Mouse (Mus musculus) heart, embryonic 12.5 days (tissue): Measurements from ENCODE around the gene Hoxa3. TPM values are rescaled to one million over a fixed set of nuclear protein-coding genes. Genes with fewer than 3 reads are reported as not detected.

Experiments
- ATAC-seq: fragments of 200-750 bp; cut with Nextera tagmentation; 2 replicates; pipeline ENCODE4 v1.8.0; 2017; ENCODE audit warnings: moderate TSS enrichment, moderate library complexity; ENCODE audit not compliant: insufficient number of reproducible peaks, low FRiP score
- H3K27ac ChIP-seq: fragments of 300-500 bp; sonication (generic); 2 replicates; pipeline ENCODE4 v1.5.1; 2016; ENCODE audit warnings: mild to moderate bottlenecking, moderate library complexity; ENCODE audit not compliant: poor library complexity, severe bottlenecking
- H3K27me3 ChIP-seq: fragments of 300-500 bp; sonication (generic); replicated peaks from 2 replicates; pipeline ENCODE4 v1.6.1; 2016; ENCODE audit warnings: mild to moderate bottlenecking, moderate library complexity
- H3K36me3 ChIP-seq: fragments of 300-500 bp; sonication (generic); 2 replicates; pipeline ENCODE4 v1.6.1; 2016; ENCODE audit warnings: mild to moderate bottlenecking, moderate library complexity
- H3K4me1 ChIP-seq: fragments of 300-500 bp; sonication (generic); replicated peaks from 2 replicates; pipeline ENCODE4 v1.6.1; 2016; ENCODE audit warnings: mild to moderate bottlenecking
- H3K4me2 ChIP-seq: fragments of 300-500 bp; sonication (generic); 2 replicates; pipeline ENCODE4 v1.6.1; 2016; ENCODE audit warnings: mild to moderate bottlenecking, moderate library complexity
- H3K4me3 ChIP-seq: fragments of 300-500 bp; sonication (generic); 2 replicates; pipeline ENCODE4 v1.5.1; 2016; ENCODE audit warnings: mild to moderate bottlenecking
- H3K9ac ChIP-seq: fragments of 300-500 bp; sonication (generic); 2 replicates; pipeline ENCODE4 v1.6.1; 2016; ENCODE audit warnings: mild to moderate bottlenecking, moderate library complexity
- H3K9me3 ChIP-seq: fragments of 300-500 bp; sonication (generic); replicated peaks from 2 replicates; pipeline ENCODE4 v1.6.1; 2016; ENCODE audit warnings: mild to moderate bottlenecking, moderate library complexity
- WGBS: fragments of 180-500 bp; shearing (Covaris S2); methylation state at CpG from one replicate; pipeline ENCODE4 v1.1.7; 2016; 5-methylcytosine and 5-hydroxymethylcytosine counted together
- polyA plus RNA-seq: library from polyadenylated mRNA; unstranded; fragments of >200 nt; fragmentation: Nextera tagmentation; extraction: Ambion mirVana; gene quantifications from 2 replicates; pipeline ENCODE4 v1.2.1, GENCODE M21; 2016

The Hoxa3 gene
- polyA plus RNA-seq, 1 experiment from 2014 or later, result 0.80 TPM

- Histone ChIP-seq H3K9me3 (no peaks in the 10 kb centered on the region), H3K9ac (no peak overlapping the region), H3K27ac (no peak overlapping the region), H3K4me1 (peaks cover 16% of the 10 kb centered on the region), H3K36me3 (no peaks in the 10 kb centered on the region), H3K4me3 (0 out of 2 replicates have a peak overlapping the region, but pooled peaks have one; percentile 0), H3K4me2 (no peak overlapping the region), H3K27me3 (peaks cover 94% of the 10 kb centered on the region)
- no peak for ATAC-seq
- whole genome bisulfite sequencing, result 9% methylated on average over 30 of the region's 30 CpGs
Measured at GRCm38 (mm10) chr6:52200073-52200750, 12.9 kb downstream of the Hoxa3 start.

- ATAC-seq, result no peak
- WGBS, result under 1% methylated on average over 10 of the region's 10 CpGs
Measured at GRCm38 (mm10) chr6:52197271-52197670, 15.9 kb downstream of the Hoxa3 start.

GRCm38 (mm10) chr6:52196811-52197210 is 16.3 kb downstream of the Hoxa3 start:
- H3K9ac ChIP-seq, result no peak overlapping the region
- peaks cover 5% of the 10 kb centered on the region for H3K4me1 ChIP-seq
- H3K4me2 ChIP-seq, result no peak overlapping the region
- ATAC-seq, result no peak
- 4% methylated on average over 9 of the region's 9 CpGs for WGBS
- H3K27ac ChIP-seq, result no peak overlapping the region
- H3K4me3 ChIP-seq, result no peak overlapping the region
- H3K36me3 ChIP-seq, result no peaks in the 10 kb centered on the region
- peaks cover 92% of the 10 kb centered on the region for H3K27me3 ChIP-seq
- no peaks in the 10 kb centered on the region for H3K9me3 ChIP-seq

More at GRCm38 (mm10) chr6:52197271-52197670, 15.9 kb downstream of the Hoxa3 start:
- H3K9me3 ChIP-seq, result no peaks in the 10 kb centered on the region
- no peak overlapping the region for H3K4me3 ChIP-seq
- H3K4me2 ChIP-seq, result no peak overlapping the region
- no peak overlapping the region for H3K9ac ChIP-seq
- peaks cover under 1% of the 10 kb centered on the region; the same call in 1 of the 2 replicates for H3K4me1 ChIP-seq
- H3K27ac ChIP-seq, result no peak overlapping the region
- H3K27me3 ChIP-seq, result peaks cover 91% of the 10 kb centered on the region
- no peaks in the 10 kb centered on the region for H3K36me3 ChIP-seq

- H3K4me2 ChIP-seq, result no peak overlapping the region
- H3K9me3 ChIP-seq, result no peaks in the 10 kb centered on the region
- no peak overlapping the region for H3K27ac ChIP-seq
- H3K36me3 ChIP-seq, result no peaks in the 10 kb centered on the region
- H3K4me1 ChIP-seq, result peaks cover 16% of the 10 kb centered on the region
- peaks cover 93% of the 10 kb centered on the region for H3K27me3 ChIP-seq
- 5% methylated on average over 10 of the region's 10 CpGs for WGBS
- H3K4me3 ChIP-seq, result no peak overlapping the region
- no peak overlapping the region for H3K9ac ChIP-seq
- ATAC-seq, result no peak
Measured at GRCm38 (mm10) chr6:52194690-52195089, 18.4 kb downstream of the Hoxa3 start.

- Histone ChIP-seq H3K27me3 (peaks cover 96% of the 10 kb centered on the region), H3K4me1 (peaks cover 16% of the 10 kb centered on the region), H3K9me3 (no peaks in the 10 kb centered on the region), H3K4me2 (peak overlapping the region; percentile 81), H3K4me3 (peak overlapping the region; percentile 54), H3K9ac (peak overlapping the region; percentile 55), H3K27ac (no peak overlapping the region), H3K36me3 (no peaks in the 10 kb centered on the region)
- ATAC-seq, result peak; percentile 53; the same call in 1 of the 2 replicates
- WGBS, result 1% methylated on average over 51 of the region's 55 CpGs
Measured at GRCm38 (mm10) chr6:52191860-52192550, 21.1 kb downstream of the Hoxa3 start.

- WGBS, result 1% methylated on average over 92 of the region's 102 CpGs
- Histone ChIP-seq H3K36me3 (no peaks in the 10 kb centered on the region), H3K27ac (no peak within 1 kb of the TSS)
Measured at GRCm38 (mm10) chr6:52190906-52191810, 22.0 kb downstream of the Hoxa3 start, which contains the start of gene Hoxa4. Gene Hoxa4 (minus strand): TSS chr6:52191753.

GRCm38 (mm10) chr6:52190410-52190809 is 22.7 kb downstream of the Hoxa3 start:
- Histone ChIP-seq H3K36me3 (no peaks in the 10 kb centered on the region), H3K4me1 (peaks cover 16% of the 10 kb centered on the region), H3K27ac (no peak overlapping the region), H3K4me2 (no peak overlapping the region), H3K9me3 (no peaks in the 10 kb centered on the region), H3K9ac (no peak overlapping the region), H3K4me3 (no peak overlapping the region), H3K27me3 (peaks cover 97% of the 10 kb centered on the region)
- whole genome bisulfite sequencing, result under 1% methylated on average over 23 of the region's 23 CpGs
- no peak for ATAC-seq

More at GRCm38 (mm10) chr6:52190906-52191810, 22.0 kb downstream of the Hoxa3 start, which contains the start of gene Hoxa4:
- H3K4me2 ChIP-seq, result peak within 1 kb of the TSS; percentile 81
- peak; percentile 48; the same call in 1 of the 2 replicates for ATAC-seq
- peaks cover 16% of the 10 kb centered on the region for H3K4me1 ChIP-seq
- peak within 1 kb of the TSS; percentile 57 for H3K9ac ChIP-seq
- H3K27me3 ChIP-seq, result peaks cover 96% of the 10 kb centered on the region
- peak within 1 kb of the TSS; percentile 54 for H3K4me3 ChIP-seq
- H3K9me3 ChIP-seq, result no peaks in the 10 kb centered on the region

- Histone ChIP-seq H3K4me3 (no peak overlapping the region), H3K4me1 (peaks cover 16% of the 10 kb centered on the region), H3K9me3 (no peaks in the 10 kb centered on the region), H3K36me3 (no peaks in the 10 kb centered on the region), H3K4me2 (no peak overlapping the region), H3K9ac (no peak overlapping the region), H3K27me3 (peaks cover 99% of the 10 kb centered on the region), H3K27ac (no peak overlapping the region)
- no peak for ATAC-seq
- WGBS, result 12% methylated on average over 8 of the region's 8 CpGs
Measured at GRCm38 (mm10) chr6:52189909-52190308, 23.2 kb downstream of the Hoxa3 start.

GRCm38 (mm10) chr6:52189172-52189591 is 24.0 kb downstream of the Hoxa3 start:
- H3K4me2 ChIP-seq, result no peak overlapping the region
- H3K4me1 ChIP-seq, result peaks cover 16% of the 10 kb centered on the region
- H3K9me3 ChIP-seq, result no peaks in the 10 kb centered on the region
- H3K4me3 ChIP-seq, result no peak overlapping the region
- WGBS, result 14% methylated on average over 5 of the region's 5 CpGs
- H3K36me3 ChIP-seq, result no peaks in the 10 kb centered on the region
- H3K9ac ChIP-seq, result no peak overlapping the region
- ATAC-seq, result no peak
- H3K27me3 ChIP-seq, result peaks cover 99% of the 10 kb centered on the region
- no peak overlapping the region for H3K27ac ChIP-seq

GRCm38 (mm10) chr6:52186500-52186899 is 26.6 kb downstream of the Hoxa3 start:
- WGBS, result 21% methylated on average over 1 of the region's 1 CpGs
- H3K4me2 ChIP-seq, result no peak overlapping the region
- peaks cover 100% of the 10 kb centered on the region for H3K27me3 ChIP-seq
- no peak overlapping the region for H3K27ac ChIP-seq
- H3K9ac ChIP-seq, result no peak overlapping the region
- peaks cover 7% of the 10 kb centered on the region for H3K4me1 ChIP-seq
- H3K36me3 ChIP-seq, result no peaks in the 10 kb centered on the region
- no peak for ATAC-seq
- H3K9me3 ChIP-seq, result no peaks in the 10 kb centered on the region
- H3K4me3 ChIP-seq, result no peak overlapping the region
